Mouse (Mus musculus) mammary gland, adult 2 months (tissue): ENCODE data around the gene Rmi1. TPM values are rescaled to one million over a fixed set of nuclear protein-coding genes. Genes with fewer than 3 reads are reported as not detected.

Source experiments
- polyA plus RNA-seq: library from polyadenylated mRNA; depleted of rRNA; stranded (reverse); fragments of >200 nt; gene quantifications from 2 replicates; pipeline ENCODE4 v1.2.3, GENCODE M21; 2012; ENCODE audit warnings: low replicate concordance; rRNA removed

Gene Rmi1
- 10.1 and 12.2 TPM in 2 replicates for polyA plus RNA-seq

GRCm38 (mm10) chr13:58402003-58402743 is at the start of gene Rmi1:
Rmi1 (plus strand) TSS chr13:58402248.

DNA sequence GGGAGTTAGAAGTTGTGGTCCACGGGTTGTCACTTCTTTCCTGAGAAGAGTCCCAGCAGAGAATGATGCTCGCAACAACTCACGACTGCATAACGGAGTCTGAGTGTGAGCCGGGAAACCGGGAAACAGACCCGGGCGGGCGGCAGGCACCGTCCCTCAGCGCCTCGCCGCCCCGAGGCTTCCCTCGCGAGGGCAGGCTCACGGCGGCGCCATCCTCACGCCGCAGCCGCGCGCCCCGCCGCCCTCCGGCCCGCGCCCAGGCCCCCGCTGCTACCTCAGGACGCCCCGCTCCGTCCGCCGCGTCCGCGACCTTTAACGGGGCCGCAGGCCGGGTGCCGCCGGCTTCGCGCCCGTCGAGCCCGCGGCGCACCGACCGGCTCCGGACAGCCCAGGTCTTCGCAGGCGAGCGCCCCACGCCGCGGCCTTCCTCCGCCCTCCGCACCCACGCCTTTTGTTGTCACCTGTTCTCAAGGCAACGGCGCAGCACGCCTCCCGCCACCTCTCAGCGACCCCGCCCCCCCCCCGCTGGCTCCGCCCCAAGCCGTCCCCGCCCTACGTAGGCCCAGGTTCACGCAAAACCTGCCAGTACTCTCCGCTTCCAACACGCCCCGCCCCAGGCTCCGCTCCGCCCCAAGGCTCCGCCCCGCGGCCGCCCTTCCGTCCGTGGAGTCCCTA is 43.3 kb upstream of the Rmi1 start, which contains the start of gene Kif27:
Gene Kif27, minus strand, starts transcription at position 494 of the 675 bp plus-strand sequence.

GRCm38 (mm10) chr13:58384779-58385546 is 17.1 kb upstream of the Rmi1 start, which contains the start of gene 2210016F16Rik:
2210016F16Rik (minus strand) TSS chr13:58385225.

GRCm38 (mm10) chr13:58403243-58403642 is 1.2 kb downstream of the Rmi1 start, which contains the start of gene Hnrnpk:
Hnrnpk (minus strand) TSS chr13:58403343.

Other genes starting within 250 kb of the Rmi1 start
- 23.6 and 32.2 TPM in 2 replicates for gene Idnk, start 244.6 kb upstream of the Rmi1 start, polyA plus RNA-seq
- gene Ubqln1, start 186.6 kb upstream of the Rmi1 start, polyA plus RNA-seq = 133 and 163 TPM in 2 replicates
- 4.4 and 5.6 TPM in 2 replicates for gene Gkap1, start 126.5 kb upstream of the Rmi1 start, polyA plus RNA-seq
- gene Kif27, start 43.1 kb upstream of the Rmi1 start, polyA plus RNA-seq = 0.03 and 0.08 TPM in 2 replicates
- gene 2210016F16Rik, start 17.0 kb upstream of the Rmi1 start, polyA plus RNA-seq = 20.0 and 41.1 TPM in 2 replicates
- gene Hnrnpk, start 1.1 kb downstream of the Rmi1 start, polyA plus RNA-seq = 198 and 200 TPM in 2 replicates
- 0.48 and 1.3 TPM in 2 replicates for gene Slc28a3, start 208.6 kb downstream of the Rmi1 start, polyA plus RNA-seq